ENCODE assay signal across 10 mouse cellular contexts in the genomic region with DNA sequence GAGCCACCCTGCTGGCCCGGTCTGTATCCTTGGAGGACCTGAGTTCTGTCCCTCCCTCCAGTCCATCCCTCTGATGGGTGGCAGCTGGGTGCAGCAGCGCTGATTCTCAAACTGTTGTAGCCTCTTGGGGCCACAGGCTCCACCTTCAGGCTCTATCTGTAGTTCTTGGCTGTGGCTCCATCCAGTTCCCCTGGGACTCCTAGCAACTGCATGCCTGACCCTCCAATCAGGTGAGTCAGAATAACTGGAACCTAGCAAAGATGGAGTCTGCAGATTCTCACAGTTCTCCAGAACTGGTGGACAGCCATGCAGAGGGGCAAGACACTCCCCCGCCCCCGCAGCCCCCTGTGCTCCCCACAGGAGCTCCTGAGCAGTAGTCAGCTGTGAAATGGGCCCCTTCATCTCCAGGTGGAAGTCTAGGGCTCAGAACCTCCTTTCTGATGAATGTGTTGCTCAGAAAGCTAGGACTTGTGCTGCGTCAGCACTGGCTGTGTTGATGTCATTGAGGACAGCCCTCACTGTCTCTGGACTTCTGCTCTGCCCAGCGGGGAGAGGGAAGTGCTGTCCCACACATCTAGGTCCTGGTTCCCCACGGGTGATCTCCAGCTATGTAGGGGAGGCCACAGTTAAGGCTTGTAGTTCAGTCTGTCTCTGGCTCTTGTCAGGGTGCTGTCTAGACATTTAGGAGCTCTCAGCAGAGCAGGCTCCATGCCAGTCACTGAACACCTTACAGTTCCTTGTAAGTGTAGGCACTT. TPM values are rescaled to one million over a fixed set of nuclear protein-coding genes. Genes with fewer than 3 reads are reported as not detected.
DNase-seq lines count a peak whose midpoint lies in the region; ATAC-seq lines count a peak whose summit lies in the region.
"Had no signal": no experiment of that assay in that cellular context is flagged by ENCODE, and none has a peak within 500 bp of the region (broad histone marks: within the 10 kb centered on the region; RNA-seq: fewer than 3 reads in every experiment).

No protein-coding gene starts in this region.

- peak; percentile 48 to 57 for DNase-seq in heart, adult 18-20 months
- DNase-seq in heart, embryonic 10.5 days (ENCODE audit: low spot score), result no peak
- DNase-seq in MN1 (ENCODE audit: low spot score), result peak; percentile 39
- DNase-seq in kidney, postnatal 36 days, result peak; percentile 60 to 69
- DNase-seq in frontal cortex, adult 2 months (ENCODE audit: extremely low spot score in 1 of 2, low spot score in 1 of 2), result no peak

- 52% methylated on average over 7 of the region's 7 CpGs for WGBS in heart, embryonic 10.5 days
- WGBS in heart, embryonic 16.5 days, result 49% methylated on average over 7 of the region's 7 CpGs
- 86% methylated on average over 7 of the region's 7 CpGs for WGBS in midbrain, embryonic 13.5 days

- peaks cover 23% of the 10 kb centered on the region for H3K4me1 ChIP-seq in heart, embryonic 10.5 days
- H3K4me1 ChIP-seq in heart, embryonic 16.5 days (ENCODE audit: control insufficient read depth, insufficient read depth, low read length), result peaks cover 18% of the 10 kb centered on the region
- H3K4me1 ChIP-seq in midbrain, embryonic 13.5 days (replicated peaks), result peaks cover 5% of the 10 kb centered on the region; the same call in 1 of the 2 replicates

- H3K9me3 ChIP-seq in heart, embryonic 10.5 days, result no peaks in the 10 kb centered on the region
- H3K9me3 ChIP-seq in heart, embryonic 16.5 days (replicated peaks; ENCODE audit: control insufficient read depth, low read length), result no peaks in the 10 kb centered on the region
- no peaks in the 10 kb centered on the region for H3K9me3 ChIP-seq in midbrain, embryonic 13.5 days

- H3K4me3 ChIP-seq in heart, embryonic 10.5 days, result no peak overlapping the region
- no peak overlapping the region for H3K4me3 ChIP-seq in heart, embryonic 16.5 days (ENCODE audit: low read length)
- H3K4me3 ChIP-seq in midbrain, embryonic 13.5 days (replicated peaks), result no peak overlapping the region

- peak; percentile 37; the same call in 1 of the 2 replicates for ATAC-seq in heart, embryonic 16.5 days (replicated peaks; ENCODE audit: extremely low read depth, insufficient read depth, low FRiP score)
- no peak for ATAC-seq in midbrain, embryonic 13.5 days
- ATAC-seq in frontal cortex, adult (ENCODE audit: low TSS enrichment), result no peak
- ATAC-seq: activated CD4-positive, CD25-positive, alpha-beta regulatory T cell, adult 4 months had no signal

- no peaks in the 10 kb centered on the region for H3K36me3 ChIP-seq in heart, embryonic 10.5 days
- no peaks in the 10 kb centered on the region for H3K36me3 ChIP-seq in heart, embryonic 16.5 days (ENCODE audit: control insufficient read depth, insufficient read depth)
- no peaks in the 10 kb centered on the region; the same call in 1 of the 2 replicates for H3K36me3 ChIP-seq in midbrain, embryonic 13.5 days

- H3K4me2 ChIP-seq in heart, embryonic 16.5 days (ENCODE audit: low read depth, low read length), result no peak overlapping the region
- no peak overlapping the region for H3K4me2 ChIP-seq in midbrain, embryonic 13.5 days (replicated peaks)

- no peak overlapping the region for H3K9ac ChIP-seq in heart, embryonic 16.5 days (ENCODE audit: low read length)
- no peak overlapping the region for H3K9ac ChIP-seq in midbrain, embryonic 13.5 days (replicated peaks)

- no peak overlapping the region for H3K27ac ChIP-seq in heart, embryonic 10.5 days
- 0 out of 2 replicates have a peak overlapping the region, but pooled peaks have one; percentile 16 for H3K27ac ChIP-seq in heart, embryonic 16.5 days (ENCODE audit: low read length)
- no peak overlapping the region for H3K27ac ChIP-seq in midbrain, embryonic 13.5 days

- H3K27me3 ChIP-seq in heart, embryonic 10.5 days (ENCODE audit: insufficient read depth, poor library complexity, severe bottlenecking), result no peaks in the 10 kb centered on the region
- H3K27me3 ChIP-seq in heart, embryonic 16.5 days (ENCODE audit: control insufficient read depth, insufficient read depth, low read length), result no peaks in the 10 kb centered on the region
- no peaks in the 10 kb centered on the region for H3K27me3 ChIP-seq in midbrain, embryonic 13.5 days
- H3K27me3 ChIP-seq: CH12.LX had no signal

RNA-seq across cellular contexts. Expression of a gene that starts 27.9 kb away (rescaled TPM):
- total RNA-seq in heart, adult 18-20 months (2021), result 1 to 10 TPM; 1.2 to 1.6 TPM
- polyA plus RNA-seq in heart, embryonic 10.5 days (2016; fragmentation: Nextera tagmentation; extraction: Ambion mirVana), result 0.79 and 1.7 TPM in 2 replicates
- polyA plus RNA-seq in heart, embryonic 16.5 days (2015; fragmentation: Nextera tagmentation; extraction: Ambion mirVana), result 1.5 and 1.6 TPM in 2 replicates
- 7.1 and 9.9 TPM in 2 replicates for polyA plus RNA-seq in frontal cortex, adult 2 months (2012; rRNA removed)
- 2.9 and 3.1 TPM in 2 replicates for polyA plus RNA-seq in midbrain, embryonic 13.5 days (2015; fragmentation: Nextera tagmentation; extraction: Ambion mirVana)
- polyA plus RNA-seq: activated CD4-positive, CD25-positive, alpha-beta regulatory T cell, adult 4 months had no signal

Comparison
In these comparisons a context has a peak if more than half of its experiments do, and no peak if none do; other contexts are left out.
1. DNase-seq: peak in heart, adult 18-20 months (2 of 2), MN1 (single experiment) and kidney, postnatal 36 days (2 of 2); none in heart, embryonic 10.5 days (single experiment) and frontal cortex, adult 2 months (0 of 2).